Mouse (Mus musculus) T-helper 17 cell (primary cell): ENCODE results near the gene Fyn.

Experiments
- in situ Hi-C, 2 experiments: fragments of 300-600 bp; cut with MboI, MseI; formaldehyde crosslinking; loops; 1 replicate in 1 of 2; 2 replicates in 1 of 2; pipeline ENCODE4 v1.15.1; 2025; ENCODE audit warnings: high pct_unique_total_duplicates in 2 of 2

The Fyn gene

GRCm38 (mm10) chr10:39411857-39412559 lies 43.4 kb downstream of the Fyn start:
- in situ Hi-C loops, result no loop called here

GRCm38 (mm10) chr10:39412826-39413620 lies 44.4 kb downstream of the Fyn start:
- in situ Hi-C loops, result no loop called here

GRCm38 (mm10) chr10:39414068-39414467 lies 45.4 kb downstream of the Fyn start:
- in situ Hi-C loops, result no loop called here

- in situ Hi-C loops, result no loop called here
These were observed 46.9 kb downstream of the Fyn start for GRCm38 (mm10) chr10:39415586-39415985.

- in situ Hi-C loops, result no loop called here
These were observed 49.0 kb downstream of the Fyn start for GRCm38 (mm10) chr10:39417611-39418010.

GRCm38 (mm10) chr10:39418395-39418794 lies 49.7 kb downstream of the Fyn start:
- in situ Hi-C loops, result no loop called here

- in situ Hi-C loops, result loop anchor here in 1 of 2 experiments (5.0 kb wide), 1 partner anchor 39 kb away; no protein-coding TSS in a partner anchor
These were observed 52.4 kb downstream of the Fyn start for GRCm38 (mm10) chr10:39420842-39421617.

GRCm38 (mm10) chr10:39421772-39422171 lies 53.1 kb downstream of the Fyn start:
- in situ Hi-C loops, result loop anchor here in 1 of 2 experiments (5.0 kb wide), 1 partner anchor 39 kb away; no protein-coding TSS in a partner anchor

- in situ Hi-C loops, result loop anchor here in 1 of 2 experiments (5.0 kb wide), 1 partner anchor 42 kb away; no protein-coding TSS in a partner anchor
These were observed 56.0 kb downstream of the Fyn start for GRCm38 (mm10) chr10:39424643-39425042.

- in situ Hi-C loops, result no loop called here
These were observed 57.4 kb downstream of the Fyn start for GRCm38 (mm10) chr10:39426033-39426432.

GRCm38 (mm10) chr10:39426833-39427490 lies 58.3 kb downstream of the Fyn start:
- in situ Hi-C loops, result no loop called here

- in situ Hi-C loops, result no loop called here
These were observed 61.0 kb downstream of the Fyn start for GRCm38 (mm10) chr10:39429661-39430060.

- in situ Hi-C loops, result no loop called here
These were observed 61.6 kb downstream of the Fyn start for GRCm38 (mm10) chr10:39430074-39430764.

- in situ Hi-C loops, result no loop called here
These were observed 62.6 kb downstream of the Fyn start for GRCm38 (mm10) chr10:39431265-39431664.

- in situ Hi-C loops, result no loop called here
These were observed 64.3 kb downstream of the Fyn start for GRCm38 (mm10) chr10:39432648-39433568.

- in situ Hi-C loops, result no loop called here
These were observed 65.2 kb downstream of the Fyn start for GRCm38 (mm10) chr10:39433893-39434292.

GRCm38 (mm10) chr10:39434758-39435448 lies 66.2 kb downstream of the Fyn start:
- in situ Hi-C loops, result no loop called here

GRCm38 (mm10) chr10:39438905-39439304 lies 70.2 kb downstream of the Fyn start:
- in situ Hi-C loops, result no loop called here

- in situ Hi-C loops, result no loop called here
These were observed 71.9 kb downstream of the Fyn start for GRCm38 (mm10) chr10:39440506-39440905.
